Mouse (Mus musculus) granulocyte monocyte progenitor cell, adult 5-6 weeks (primary cell): Measurements from ENCODE around the gene Prcp. TPM values are rescaled to one million over a fixed set of nuclear protein-coding genes. Genes with fewer than 3 reads are reported as not detected.

Source experiments
- ATAC-seq: replicated peaks from 2 replicates; pipeline ENCODE4 v1.8.0; 2016; ENCODE audit warnings: mild to moderate bottlenecking, moderate TSS enrichment, inconsistent platforms; ENCODE audit not compliant: poor library complexity, severe bottlenecking
- total RNA-seq, 2 experiments: library from RNA; stranded (forward) in 1 of 2; stranded (reverse) in 1 of 2; fragments of 200-712, 200-1000 nt in 1 of 2; fragments of >200 nt in 1 of 2; fragmentation: Nextera tagmentation in 1 of 2; gene quantifications; 2 replicates each; pipeline ENCODE4 v1.2.3; 2014 to 2017

Prcp gene
- total RNA-seq, 2 experiments from 2014 or later = 46.4 to 70.4 TPM

- ATAC-seq = no peak
These were observed 13.0 kb downstream of the Prcp start for GRCm38 (mm10) chr7:92887230-92887629.

- no peak for ATAC-seq
These were observed 15.9 kb downstream of the Prcp start for GRCm38 (mm10) chr7:92890211-92890610.

- no peak for ATAC-seq
These were observed 16.5 kb downstream of the Prcp start for GRCm38 (mm10) chr7:92890618-92891230.

GRCm38 (mm10) chr7:92893478-92893877, 19.2 kb downstream of the Prcp start:
- peak; percentile 71 for ATAC-seq

- ATAC-seq = no peak
These were observed 21.8 kb downstream of the Prcp start for GRCm38 (mm10) chr7:92896036-92896435.

GRCm38 (mm10) chr7:92897021-92897420, 22.8 kb downstream of the Prcp start:
- 0 out of 2 replicates have a peak, but pooled peaks have one; percentile 35 for ATAC-seq

- ATAC-seq = peak; percentile 100
These were observed 29.2 kb downstream of the Prcp start for GRCm38 (mm10) chr7:92903360-92904038.

- ATAC-seq = peak; percentile 42; the same call in 1 of the 2 replicates
These were observed 30.0 kb downstream of the Prcp start for GRCm38 (mm10) chr7:92904285-92904684.

GRCm38 (mm10) chr7:92920172-92920856, 46.0 kb downstream of the Prcp start:
- ATAC-seq = no peak

GRCm38 (mm10) chr7:92920857-92921172, 46.5 kb downstream of the Prcp start:
- ATAC-seq = no peak

- ATAC-seq = peak; percentile 53
These were observed 58.5 kb downstream of the Prcp start for GRCm38 (mm10) chr7:92932792-92933191.

- ATAC-seq = peak; percentile 40
These were observed 59.2 kb downstream of the Prcp start for GRCm38 (mm10) chr7:92933308-92933948.

- ATAC-seq = no peak
These were observed 62.5 kb downstream of the Prcp start for GRCm38 (mm10) chr7:92936747-92937146.

- ATAC-seq = peak; percentile 62
These were observed 63.7 kb downstream of the Prcp start for GRCm38 (mm10) chr7:92937955-92938354.

GRCm38 (mm10) chr7:92939776-92940175, 65.5 kb downstream of the Prcp start:
- ATAC-seq = no peak

GRCm38 (mm10) chr7:92950775-92951174, 76.5 kb downstream of the Prcp start:
- peak; percentile 27 for ATAC-seq

- ATAC-seq = no peak
These were observed 77.9 kb downstream of the Prcp start for GRCm38 (mm10) chr7:92952210-92952609.

- ATAC-seq = no peak
These were observed 85.5 kb downstream of the Prcp start for GRCm38 (mm10) chr7:92959758-92960157.

- peak; percentile 91 for ATAC-seq
These were observed 87.6 kb downstream of the Prcp start for GRCm38 (mm10) chr7:92961876-92962275.

- ATAC-seq = peak; percentile 72
These were observed 90.7 kb downstream of the Prcp start for GRCm38 (mm10) chr7:92964754-92965501.
